Mouse (Mus musculus): ENCODE measurements at regions not wholly inside any gene's neighbourhood (a gene's known extent, or its start where the extent isn't known, plus 50 kb on each side); places are given as distances from the start of the nearest gene placed in this dataset.

DNA sequence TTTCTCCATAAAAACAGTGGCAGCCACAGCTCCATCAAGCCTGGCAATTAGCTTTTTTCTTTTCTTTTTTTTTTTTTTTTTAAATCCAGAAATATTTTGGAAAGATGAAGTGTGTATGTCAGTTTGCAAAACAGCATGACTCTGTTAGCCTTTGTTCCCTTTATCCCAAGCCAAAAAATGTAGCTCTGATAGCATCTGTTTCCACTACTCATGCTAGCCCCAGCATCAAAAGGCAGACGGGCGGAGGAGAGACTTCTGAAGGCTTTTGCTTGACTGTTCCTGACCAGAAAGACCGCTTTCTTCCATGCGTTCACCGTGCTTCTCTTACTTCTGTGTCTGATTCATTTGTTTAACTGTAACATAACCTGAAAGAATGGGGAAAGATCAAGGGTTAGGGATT lies 1039.5 kb downstream of the Ttll7 start:
- no peak for DNase-seq (ENCODE audit: inconsistent age in 2 of 2, low spot score in 1 of 2)

DNA sequence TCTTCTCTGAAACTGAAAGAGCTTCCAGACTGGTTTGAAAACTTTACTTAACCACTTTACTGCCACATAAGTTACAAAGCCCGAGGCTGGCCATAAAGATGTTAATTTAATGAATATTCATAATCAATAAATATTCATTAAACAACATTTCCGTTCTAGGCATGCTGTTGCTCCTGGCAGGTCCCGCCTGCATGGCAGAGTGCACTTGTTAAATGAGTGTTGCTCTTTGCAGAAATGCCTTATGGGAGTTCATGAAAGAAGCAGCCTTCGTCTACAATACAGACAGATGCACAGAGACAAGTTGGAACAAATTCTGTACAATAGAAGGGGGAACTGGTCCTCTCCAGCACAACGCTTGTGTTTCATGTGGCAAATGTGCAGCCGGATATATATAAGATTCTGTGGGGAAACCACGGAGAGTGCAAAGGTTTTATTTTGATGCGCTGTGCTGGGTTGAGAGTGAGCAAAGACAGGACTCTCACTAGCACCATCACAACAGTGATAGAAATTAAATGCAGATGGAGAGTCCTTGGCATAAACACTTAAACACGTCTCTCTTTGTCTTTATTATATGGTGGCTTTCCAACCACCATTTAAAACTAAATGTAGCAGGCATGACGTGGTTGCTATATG lies 1034.2 kb downstream of the Ttll7 start:
- DNase-seq (ENCODE audit: inconsistent age in 2 of 2, low spot score in 1 of 2) = no peak

DNA sequence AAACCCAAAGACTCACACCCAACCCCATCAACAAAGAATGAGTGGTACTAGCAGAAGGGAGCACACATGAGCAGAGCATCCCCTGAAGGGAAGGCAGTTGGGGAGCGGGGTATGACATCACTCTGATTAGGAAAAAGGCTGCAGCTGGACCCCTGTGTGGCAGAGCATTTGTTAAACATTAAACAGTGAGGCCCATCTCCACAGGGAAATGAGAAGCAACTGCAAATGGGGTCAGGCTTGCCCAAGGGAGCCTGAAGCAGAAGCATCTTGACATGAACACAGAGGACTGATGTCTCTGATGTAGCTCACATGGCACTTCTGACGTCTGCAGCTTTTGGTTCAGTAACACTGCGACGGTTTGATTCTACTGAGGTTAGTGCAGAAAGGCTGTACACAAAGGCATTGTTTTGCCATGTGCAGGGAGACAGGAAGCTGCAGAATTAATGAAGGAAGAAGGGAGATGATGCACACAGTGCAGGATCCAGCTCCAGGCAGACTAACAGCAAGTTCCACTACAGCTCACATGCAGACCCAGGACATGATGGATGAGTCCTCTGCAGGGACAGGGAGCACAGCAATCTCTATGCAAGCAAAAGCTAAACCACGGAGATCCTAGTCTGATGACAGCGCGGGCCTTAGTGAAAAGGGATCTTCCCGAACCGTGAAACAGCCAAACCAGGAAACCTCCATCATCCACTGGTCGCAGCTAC lies 1030.9 kb downstream of the Ttll7 start:
- DNase-seq (ENCODE audit: inconsistent age in 2 of 2, low spot score in 1 of 2) = no peak

DNA sequence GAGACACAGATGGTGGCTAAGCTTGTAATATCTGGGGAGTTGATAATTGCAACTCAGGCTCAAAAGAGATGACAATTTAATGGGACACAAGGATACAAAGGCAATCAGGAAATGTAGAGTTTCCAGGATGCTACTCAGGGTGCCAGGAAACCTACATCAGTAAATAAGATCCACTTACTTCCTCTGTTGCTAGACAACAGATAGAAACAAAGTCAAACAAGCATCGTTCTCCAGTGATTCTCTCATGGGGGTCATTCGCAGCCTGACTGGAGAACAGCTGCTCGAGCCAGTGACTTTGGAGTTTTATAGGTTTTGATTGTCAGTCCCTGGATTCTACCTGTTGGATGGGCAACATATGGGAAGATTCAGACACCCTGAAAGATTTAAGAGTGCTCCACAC lies 1026.5 kb downstream of the Ttll7 start:
- no peak for DNase-seq (ENCODE audit: inconsistent age in 2 of 2, low spot score in 1 of 2)

DNA sequence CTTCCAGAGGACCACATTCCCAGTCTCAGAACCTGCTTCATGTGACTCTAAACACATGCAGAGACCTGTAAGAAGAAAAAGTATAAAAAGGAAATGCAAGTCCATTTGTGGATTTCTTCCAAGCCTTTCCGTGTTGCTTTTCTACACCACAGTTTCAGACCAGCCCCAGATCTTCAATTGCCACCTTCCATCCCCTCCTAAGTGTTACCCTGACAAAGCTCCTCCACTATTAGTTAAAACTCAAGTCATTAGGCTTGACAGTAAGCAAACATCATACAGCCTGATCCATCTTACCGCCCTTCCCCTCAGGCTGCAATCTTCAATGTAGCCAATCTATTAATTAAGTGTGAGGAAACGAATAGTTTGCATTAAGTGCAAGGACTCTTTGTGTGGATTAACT lies 1016.1 kb downstream of the Ttll7 start:
- DNase-seq (ENCODE audit: inconsistent age in 2 of 2, low spot score in 1 of 2) = no peak

DNA sequence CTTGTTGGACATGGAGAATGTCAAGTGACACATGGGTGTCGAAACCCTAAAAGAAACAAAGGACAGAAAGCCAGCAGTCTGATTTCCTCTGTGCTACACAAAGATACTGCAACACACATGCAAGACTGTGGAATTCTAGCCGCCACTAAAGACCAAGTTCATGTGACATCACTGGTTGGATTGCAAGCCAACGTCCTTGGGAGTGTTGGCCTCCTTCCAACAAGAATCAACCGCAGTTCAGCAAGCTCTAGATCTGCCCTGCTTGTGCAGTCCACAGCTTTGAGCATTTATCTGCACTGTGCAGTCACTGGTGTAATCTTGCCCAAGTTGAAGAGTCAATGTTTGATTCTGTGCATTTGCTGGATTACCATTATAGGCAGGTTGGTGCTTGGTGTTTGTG lies 1001.2 kb downstream of the Ttll7 start:
- peak; percentile 86 to 95 for DNase-seq (ENCODE audit: inconsistent age in 2 of 2, low spot score in 1 of 2)

DNA sequence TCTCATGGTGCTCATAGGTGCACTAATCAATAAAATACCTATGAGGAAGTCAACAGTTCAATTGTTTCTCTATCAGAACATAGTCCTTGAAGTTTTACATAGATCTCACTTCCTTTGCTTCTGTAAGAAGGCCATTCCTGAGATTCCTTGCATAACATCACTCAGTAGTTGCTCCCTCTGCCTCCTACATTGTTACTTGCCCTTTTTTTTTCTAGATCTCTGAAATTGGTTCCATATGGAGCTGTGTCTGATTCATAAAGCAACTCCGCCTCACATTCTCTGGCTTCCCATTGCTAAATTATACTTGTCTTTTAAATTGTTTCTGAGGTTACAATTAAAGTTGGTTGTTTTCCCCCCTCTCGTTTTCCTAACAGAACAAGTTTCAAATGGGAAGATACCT lies 1000.7 kb downstream of the Ttll7 start:
- no peak for DNase-seq (ENCODE audit: inconsistent age in 2 of 2, low spot score in 1 of 2)

DNA sequence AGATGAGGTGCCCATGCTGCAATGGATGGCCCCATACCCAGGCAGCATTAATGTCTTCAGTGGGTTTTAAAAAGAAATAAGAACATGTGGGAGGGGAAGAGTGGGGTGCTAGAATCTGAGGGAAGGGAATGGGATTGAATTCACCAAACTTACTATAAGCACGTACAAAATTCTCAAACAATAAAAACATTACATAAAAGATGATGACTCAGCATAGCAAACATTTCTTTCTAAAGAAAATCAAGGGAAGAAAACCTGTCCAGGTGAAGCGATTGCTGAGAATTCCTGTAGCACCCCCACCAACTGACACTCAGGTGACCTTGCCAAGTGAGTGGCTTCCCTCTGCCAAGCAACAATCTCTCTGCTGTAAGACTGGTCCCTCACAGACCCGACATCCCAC lies 989.2 kb downstream of the Ttll7 start:
- DNase-seq (ENCODE audit: inconsistent age in 2 of 2, low spot score in 1 of 2) = no peak

DNA sequence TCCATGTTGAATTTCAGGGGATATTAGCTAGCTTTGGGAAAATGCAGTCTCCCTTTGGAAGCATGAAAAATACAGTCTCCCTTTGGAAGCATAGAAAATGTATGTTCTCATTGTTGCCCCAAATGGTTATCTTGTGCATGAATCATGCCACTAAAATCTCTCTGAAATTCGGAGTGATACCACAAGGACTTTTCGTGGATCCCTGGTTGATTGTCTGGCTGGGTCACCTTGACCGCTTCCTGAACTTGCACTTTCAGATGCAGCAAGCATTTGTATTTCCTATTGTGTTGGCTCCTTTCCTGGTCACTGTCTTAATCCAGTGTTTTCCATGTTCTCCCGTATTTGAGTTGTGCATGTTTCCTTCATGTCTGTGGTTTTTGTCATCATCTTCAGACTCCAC lies 986.6 kb downstream of the Ttll7 start:
- DNase-seq (ENCODE audit: inconsistent age in 2 of 2, low spot score in 1 of 2) = peak; percentile 64 to 89

DNA sequence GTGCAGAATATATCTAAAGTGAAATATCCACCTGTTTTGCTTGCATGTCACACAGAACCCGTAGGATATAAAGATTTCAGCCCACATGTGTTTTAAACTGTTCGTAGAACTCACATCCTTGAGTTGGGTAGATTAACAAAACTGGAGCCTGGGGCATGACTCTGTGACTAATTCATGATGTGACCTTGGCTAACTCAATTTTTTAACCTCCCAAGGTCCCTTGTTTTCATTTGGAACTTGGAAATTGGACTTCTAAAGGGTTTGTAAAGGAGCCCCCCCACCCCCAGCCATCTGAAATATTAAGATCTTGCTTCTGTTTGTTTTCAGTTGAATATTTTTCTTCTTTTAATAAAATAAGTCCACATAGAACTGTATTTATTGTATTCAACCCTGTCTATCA lies 983.5 kb downstream of the Ttll7 start:
- peak; percentile 29 to 76 for DNase-seq (ENCODE audit: inconsistent age in 2 of 2, low spot score in 1 of 2)

DNA sequence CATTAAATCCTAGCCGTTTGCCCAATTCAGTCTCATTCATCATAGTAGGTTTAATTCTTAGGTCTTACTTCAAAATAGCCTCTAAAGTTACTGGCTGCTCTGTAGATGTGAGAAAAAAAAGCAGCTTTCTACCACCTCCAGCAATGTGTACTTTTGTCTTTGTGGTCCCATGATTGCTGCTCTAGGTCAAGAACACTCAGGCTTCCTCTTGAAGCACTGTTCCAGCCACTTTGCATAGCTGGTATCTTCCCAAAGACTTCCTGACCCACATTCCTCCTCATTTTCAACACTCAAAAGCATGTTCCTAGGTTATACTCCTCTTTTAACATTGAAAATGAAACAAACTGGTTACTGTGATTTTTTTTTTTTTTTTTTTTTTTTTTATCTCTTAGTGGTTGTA lies 973.2 kb downstream of the Ttll7 start:
- no peak for DNase-seq (ENCODE audit: inconsistent age in 2 of 2, low spot score in 1 of 2)

DNA sequence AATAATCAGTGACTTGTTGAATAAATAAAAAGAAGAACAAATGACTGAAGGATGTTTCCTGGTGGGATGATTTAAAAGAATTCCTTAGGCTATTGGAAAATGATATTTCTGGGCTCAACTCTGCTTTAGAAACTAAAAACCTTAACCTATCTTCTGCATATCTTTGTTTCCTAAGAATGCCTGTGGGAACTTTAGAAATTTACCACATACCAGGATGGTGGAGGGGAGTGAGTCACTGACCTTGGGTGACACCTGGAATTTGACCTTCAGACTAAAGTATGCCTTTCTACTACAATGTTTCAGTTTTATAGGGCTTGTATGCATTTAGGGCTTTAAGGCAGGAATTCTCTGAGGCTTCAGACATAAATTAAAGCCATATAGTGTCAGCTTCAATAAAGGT lies 972.3 kb downstream of the Ttll7 start:
- DNase-seq (ENCODE audit: inconsistent age in 2 of 2, low spot score in 1 of 2) = peak in 1 of 2 experiments; percentile 40

DNA sequence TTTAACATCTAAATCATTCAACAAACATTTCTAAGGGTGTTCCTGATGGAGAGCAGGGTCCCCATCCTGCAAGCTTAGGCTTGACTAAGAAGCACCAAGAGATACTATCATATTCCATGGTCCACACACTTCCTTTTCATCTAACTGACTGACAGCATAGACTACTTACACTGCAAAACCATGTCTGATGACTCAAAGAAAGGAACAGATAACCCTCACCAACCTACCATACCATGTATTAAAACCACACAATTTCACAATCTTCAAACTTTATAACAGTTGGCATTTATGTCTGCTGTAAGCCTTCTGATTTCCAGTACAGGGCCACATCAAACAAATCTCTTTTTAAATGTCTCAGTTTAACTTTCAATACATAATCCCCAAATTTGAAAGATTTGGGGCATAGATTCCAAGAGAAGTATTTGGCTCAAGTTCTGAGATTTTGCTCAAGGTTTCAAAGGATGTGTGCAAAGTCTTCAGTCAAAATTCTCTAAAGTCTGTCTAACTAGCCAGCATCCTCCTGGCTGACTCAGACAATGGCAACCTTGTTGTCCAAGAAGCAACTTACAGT lies 962.0 kb downstream of the Ttll7 start:
- peak in 1 of 2 experiments; percentile 66 for DNase-seq (ENCODE audit: inconsistent age in 2 of 2, low spot score in 1 of 2)

DNA sequence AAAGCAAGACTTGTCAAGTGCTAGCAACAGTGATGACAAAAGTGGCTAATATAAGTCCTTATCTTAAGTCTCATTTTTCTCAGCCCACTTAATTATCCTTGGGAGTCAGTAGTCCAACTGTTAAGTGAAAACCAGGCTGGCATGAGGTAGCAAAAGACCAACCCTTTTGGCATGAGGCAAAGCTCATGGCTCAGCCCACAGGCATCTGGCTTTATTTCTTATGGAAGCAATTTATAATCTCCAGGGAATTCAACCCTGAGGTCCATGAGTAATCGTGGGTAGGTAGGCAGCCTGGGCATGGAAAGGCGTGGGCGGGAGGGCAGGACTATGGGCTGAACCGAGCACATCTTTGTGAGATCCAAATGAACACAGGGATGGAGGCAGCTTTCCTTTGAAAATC lies 950.4 kb downstream of the Ttll7 start:
- no peak for DNase-seq (ENCODE audit: inconsistent age in 2 of 2, low spot score in 1 of 2)

DNA sequence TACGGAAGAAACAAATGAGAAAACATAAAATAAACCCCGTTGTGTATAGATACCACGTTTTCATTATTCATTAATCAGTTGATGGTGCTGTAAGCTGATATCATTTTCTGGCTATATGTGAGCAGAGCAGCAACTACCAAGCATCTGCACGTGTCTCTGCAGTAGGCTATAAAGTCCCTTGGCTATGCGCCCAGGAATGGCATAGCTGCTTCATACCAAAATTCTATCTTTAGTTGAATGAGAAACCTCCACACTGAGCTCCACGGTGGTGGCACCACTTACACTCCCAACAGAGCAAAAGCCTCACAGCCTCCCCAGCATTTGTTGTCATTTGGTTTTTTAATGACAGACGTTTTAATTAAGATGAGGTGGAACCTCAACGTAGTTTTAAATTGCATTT lies 944.4 kb downstream of the Ttll7 start:
- peak in 1 of 2 experiments; percentile 8 for DNase-seq (ENCODE audit: inconsistent age in 2 of 2, low spot score in 1 of 2)

DNA sequence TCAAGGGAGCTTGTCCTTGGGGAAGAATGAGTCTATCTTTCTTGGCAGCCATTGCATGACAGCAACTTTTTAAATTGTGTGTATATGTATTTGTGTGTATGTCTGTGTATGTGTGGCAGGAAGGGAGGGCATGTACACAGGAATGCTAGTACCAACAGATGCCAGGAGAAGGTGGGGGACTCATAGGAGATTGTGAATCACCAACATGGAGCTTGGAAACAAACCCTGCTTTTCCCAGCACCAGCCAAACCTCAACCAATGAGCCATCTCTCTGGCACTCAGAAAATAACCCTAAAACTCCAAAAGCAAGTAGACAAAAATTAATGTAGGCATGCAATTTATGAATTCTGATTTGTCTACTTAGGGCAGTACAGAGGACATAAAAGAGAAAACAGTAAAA lies 942.9 kb downstream of the Ttll7 start:
- peak in 1 of 2 experiments; percentile 12 for DNase-seq (ENCODE audit: inconsistent age in 2 of 2, low spot score in 1 of 2)

DNA sequence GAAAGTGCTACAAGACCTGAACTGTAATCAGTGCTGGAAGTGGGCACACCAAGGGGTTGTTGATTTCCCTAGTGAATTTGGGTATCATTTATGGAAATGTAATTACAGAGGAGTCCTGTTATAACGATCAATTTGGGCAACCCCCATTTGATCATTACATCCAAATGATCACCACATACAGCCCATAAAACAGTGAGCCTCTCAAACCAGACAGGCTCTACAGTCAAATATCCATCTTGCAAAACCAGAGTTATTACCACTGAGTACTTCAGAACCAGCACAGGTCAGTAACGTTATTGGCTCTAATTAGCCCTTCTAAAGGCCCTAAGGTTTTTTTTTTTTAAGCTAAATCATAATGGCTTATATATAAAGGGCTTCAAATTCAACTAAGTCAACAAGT lies 934.4 kb downstream of the Ttll7 start:
- DNase-seq (ENCODE audit: inconsistent age in 2 of 2, low spot score in 1 of 2) = no peak

DNA sequence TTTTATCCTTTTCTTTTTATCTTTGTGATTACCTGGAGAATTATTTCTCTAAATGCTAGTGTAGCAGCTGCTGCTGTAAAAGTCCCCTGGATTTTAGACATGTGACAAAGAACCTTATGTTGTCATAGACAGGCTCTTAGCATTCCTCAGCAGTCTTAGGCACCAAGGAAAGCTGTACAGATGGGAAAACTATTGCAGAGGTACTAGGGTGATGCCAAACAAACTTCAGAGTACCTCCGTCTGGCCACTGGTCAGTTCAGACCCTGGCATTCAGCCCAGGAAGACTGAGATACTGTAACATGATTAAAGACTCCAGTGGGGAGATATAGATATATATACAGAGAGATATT lies 898.6 kb downstream of the Ttll7 start:
- DNase-seq (ENCODE audit: inconsistent age in 2 of 2, low spot score in 1 of 2) = no peak

DNA sequence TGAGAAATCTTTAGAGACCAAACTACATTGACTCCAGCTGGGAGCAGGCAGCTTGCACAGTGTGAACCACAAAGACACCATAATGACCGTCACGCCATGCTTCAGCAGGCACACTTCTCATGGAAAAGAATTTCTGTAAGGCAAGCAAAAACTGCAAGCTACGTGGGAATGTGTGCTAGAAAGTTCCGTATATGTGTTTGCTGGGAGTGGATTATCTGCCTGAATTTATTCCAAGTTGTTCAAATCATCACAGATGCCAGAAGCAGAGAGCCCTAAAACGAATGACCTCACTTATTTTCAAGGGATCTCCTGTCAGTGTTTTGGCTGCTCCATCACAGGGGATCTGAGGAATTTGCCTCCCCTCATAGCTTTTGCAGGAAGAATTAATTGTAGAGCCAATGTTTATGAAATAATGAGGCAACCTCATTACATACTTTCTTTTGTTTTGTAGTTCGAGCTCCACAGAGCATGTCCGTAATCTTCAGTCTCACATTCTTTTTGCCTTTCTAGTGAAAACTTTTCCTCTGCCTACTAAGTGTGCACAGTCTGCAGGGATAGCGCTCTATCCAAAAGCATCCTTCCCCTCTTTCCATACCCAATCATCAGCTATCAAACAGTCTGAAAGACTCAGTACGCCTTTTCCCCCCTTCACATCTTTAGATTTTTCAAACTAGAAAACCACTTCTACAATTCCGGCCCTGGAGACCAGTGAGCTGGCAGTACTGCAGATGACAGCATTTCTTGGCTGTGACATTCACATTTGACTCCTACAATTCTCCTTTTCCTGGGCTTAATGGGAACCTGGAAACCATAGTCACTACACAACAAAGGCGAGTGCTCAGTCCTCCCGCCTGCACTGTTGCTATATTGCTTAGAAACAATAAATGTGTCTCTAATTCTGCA lies 898.0 kb downstream of the Ttll7 start:
- DNase-seq (ENCODE audit: inconsistent age in 2 of 2, low spot score in 1 of 2) = no peak

DNA sequence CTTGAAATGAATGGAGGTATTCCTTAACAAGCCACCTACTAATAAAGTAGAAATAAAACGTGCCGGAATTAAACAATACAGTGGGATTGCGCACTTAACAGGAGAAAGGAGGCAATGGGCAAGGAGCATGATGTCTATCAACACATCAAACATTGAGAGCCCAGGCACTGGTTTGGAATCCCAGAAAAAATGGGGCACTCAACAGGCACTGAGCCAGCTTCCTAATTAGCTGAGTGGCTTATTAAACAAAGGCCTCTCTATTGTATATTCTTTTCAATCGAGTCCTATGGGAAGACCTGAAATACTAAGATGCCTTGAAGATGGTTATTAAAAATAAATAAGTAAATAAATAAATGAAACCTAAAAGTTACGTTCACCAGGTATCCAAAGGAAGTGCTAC lies 897.3 kb downstream of the Ttll7 start:
- no peak for DNase-seq (ENCODE audit: inconsistent age in 2 of 2, low spot score in 1 of 2)

DNA sequence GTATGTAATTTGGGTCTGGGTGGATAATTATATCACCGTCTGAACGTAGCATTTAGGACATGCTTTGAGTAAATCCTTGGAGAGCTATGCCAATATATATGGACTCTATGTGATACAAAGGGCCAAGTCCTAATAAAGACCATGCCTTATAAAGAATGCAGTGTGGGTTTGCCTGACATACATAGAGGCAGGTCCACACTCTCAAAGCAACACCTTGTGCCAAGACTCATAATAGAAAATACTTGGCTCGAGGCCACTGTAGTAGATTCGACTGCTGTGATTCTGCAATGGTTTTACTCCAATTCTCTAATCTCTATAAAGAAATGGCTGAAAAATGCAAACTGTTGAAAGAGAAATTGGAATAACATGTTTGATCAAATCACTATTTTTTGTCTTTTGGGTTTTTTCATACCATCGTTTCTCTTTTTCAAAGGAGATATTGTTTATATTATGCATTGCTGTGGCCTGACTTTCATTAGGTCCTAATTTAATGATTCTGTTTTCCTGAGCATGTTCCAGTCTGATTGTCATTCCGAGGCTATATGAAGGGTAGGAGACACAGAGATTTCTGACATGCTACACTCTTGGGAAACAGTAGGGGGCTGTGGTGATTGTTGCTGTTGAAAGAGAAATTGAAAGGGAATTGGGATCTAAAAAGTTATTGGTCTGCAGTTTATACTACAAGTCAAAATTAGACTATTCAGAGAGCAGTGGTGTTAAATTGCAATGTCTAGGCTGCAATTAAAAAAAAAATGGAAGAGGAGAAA lies 884.7 kb downstream of the Ttll7 start:
- DNase-seq (ENCODE audit: inconsistent age in 2 of 2, low spot score in 1 of 2) = no peak

Data from adrenal gland, adult (tissue).